Mouse (Mus musculus): ENCODE data around the gene Fggy. TPM values are rescaled to one million over a fixed set of nuclear protein-coding genes. Genes with fewer than 3 reads are reported as not detected.

Gene Fggy
- polyA plus RNA-seq, 1 experiment: 22.2 TPM

GRCm38 (mm10) chr4:95865251-95865650 is 307.9 kb downstream of the Fggy start:
- no peaks in the 10 kb centered on the region for H3K9me3 ChIP-seq (replicated peaks; ENCODE audit: control insufficient read depth, insufficient read depth, low read length, poor library complexity, severe bottlenecking)
- H3K9ac ChIP-seq (ENCODE audit: low read depth, poor library complexity, severe bottlenecking): no peak overlapping the region
- no peak for TF ChIP-seq POLR2A (IDR thresholded peaks at IDR 0.05; ENCODE audit: insufficient read depth, low read length)
- no peak for TF ChIP-seq CTCF (IDR thresholded peaks at IDR 0.05; ENCODE audit: low read depth, low read length)
- TF ChIP-seq EP300 (IDR thresholded peaks at IDR 0.05; ENCODE audit: insufficient read depth, low read depth, low read length): no peak
- H3K27me3 ChIP-seq (ENCODE audit: control insufficient read depth, insufficient read depth, low read length, poor library complexity, severe bottlenecking): no peaks in the 10 kb centered on the region
- no peaks in the 10 kb centered on the region for H3K4me1 ChIP-seq (ENCODE audit: control insufficient read depth, insufficient read depth, low read length)
- H3K27ac ChIP-seq (ENCODE audit: insufficient read depth, low read length): no peak overlapping the region
- no peaks in the 10 kb centered on the region for H3K36me3 ChIP-seq (ENCODE audit: control insufficient read depth, insufficient read depth, low read length, poor library complexity, severe bottlenecking)
- H3K4me3 ChIP-seq (ENCODE audit: low read depth, low read length): no peak overlapping the region

- H3K9ac ChIP-seq (ENCODE audit: low read depth, poor library complexity, severe bottlenecking): no peak overlapping the region
- no peak overlapping the region for H3K27ac ChIP-seq (ENCODE audit: insufficient read depth, low read length)
- H3K27me3 ChIP-seq (ENCODE audit: control insufficient read depth, insufficient read depth, low read length, poor library complexity, severe bottlenecking): no peaks in the 10 kb centered on the region
- H3K9me3 ChIP-seq (replicated peaks; ENCODE audit: control insufficient read depth, insufficient read depth, low read length, poor library complexity, severe bottlenecking): no peaks in the 10 kb centered on the region
- H3K4me3 ChIP-seq (ENCODE audit: low read depth, low read length): no peak overlapping the region
- H3K4me1 ChIP-seq (ENCODE audit: control insufficient read depth, insufficient read depth, low read length): no peaks in the 10 kb centered on the region
- no peak for TF ChIP-seq POLR2A (IDR thresholded peaks at IDR 0.05; ENCODE audit: insufficient read depth, low read length)
- no peak for TF ChIP-seq CTCF (IDR thresholded peaks at IDR 0.05; ENCODE audit: low read depth, low read length)
- TF ChIP-seq EP300 (IDR thresholded peaks at IDR 0.05; ENCODE audit: insufficient read depth, low read depth, low read length): no peak
- no peaks in the 10 kb centered on the region for H3K36me3 ChIP-seq (ENCODE audit: control insufficient read depth, insufficient read depth, low read length, poor library complexity, severe bottlenecking)
Measured at GRCm38 (mm10) chr4:95865882-95866281, 308.6 kb downstream of the Fggy start.

DNA sequence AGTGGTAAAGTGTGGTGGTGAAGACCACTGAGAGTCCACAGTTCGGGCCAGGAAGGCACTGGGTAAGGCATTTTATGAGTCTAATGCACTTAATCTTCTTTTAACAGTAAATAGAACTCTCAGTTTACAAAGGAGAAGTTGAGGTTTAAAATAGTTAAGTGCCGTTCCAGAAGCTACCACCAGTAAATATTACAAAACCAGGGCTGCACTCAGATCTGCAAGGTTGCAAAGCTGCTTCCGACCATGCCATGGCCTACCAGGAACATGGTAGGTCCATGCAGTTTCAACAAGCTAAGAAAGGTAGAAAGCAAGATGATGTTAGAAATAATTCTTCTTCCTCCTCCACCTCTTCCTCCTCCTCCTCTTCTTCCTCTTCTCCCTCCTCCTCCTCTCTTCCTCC is 309.8 kb downstream of the Fggy start:
- Histone ChIP-seq H3K9me3 (replicated peaks; ENCODE audit: control insufficient read depth, insufficient read depth, low read length, poor library complexity, severe bottlenecking) (no peaks in the 10 kb centered on the region), H3K4me1 (ENCODE audit: control insufficient read depth, insufficient read depth, low read length) (no peaks in the 10 kb centered on the region), H3K9ac (ENCODE audit: low read depth, poor library complexity, severe bottlenecking) (no peak overlapping the region), H3K27me3 (ENCODE audit: control insufficient read depth, insufficient read depth, low read length, poor library complexity, severe bottlenecking) (no peaks in the 10 kb centered on the region), H3K4me3 (ENCODE audit: low read depth, low read length) (no peak overlapping the region), H3K36me3 (ENCODE audit: control insufficient read depth, insufficient read depth, low read length, poor library complexity, severe bottlenecking) (no peaks in the 10 kb centered on the region), H3K27ac (ENCODE audit: insufficient read depth, low read length) (no peak overlapping the region)
- TF ChIP-seq CTCF (IDR thresholded peaks at IDR 0.05; ENCODE audit: low read depth, low read length): no peak
- no peak for TF ChIP-seq POLR2A (IDR thresholded peaks at IDR 0.05; ENCODE audit: insufficient read depth, low read length)
- TF ChIP-seq EP300 (IDR thresholded peaks at IDR 0.05; ENCODE audit: insufficient read depth, low read depth, low read length): no peak

GRCm38 (mm10) chr4:95868348-95868747 is 311.0 kb downstream of the Fggy start:
- TF ChIP-seq POLR2A (IDR thresholded peaks at IDR 0.05; ENCODE audit: insufficient read depth, low read length) (no peak), CTCF (IDR thresholded peaks at IDR 0.05; ENCODE audit: low read depth, low read length) (no peak), EP300 (IDR thresholded peaks at IDR 0.05; ENCODE audit: insufficient read depth, low read depth, low read length) (no peak)
- Histone ChIP-seq H3K4me1 (ENCODE audit: control insufficient read depth, insufficient read depth, low read length) (no peaks in the 10 kb centered on the region), H3K4me3 (ENCODE audit: low read depth, low read length) (no peak overlapping the region), H3K27me3 (ENCODE audit: control insufficient read depth, insufficient read depth, low read length, poor library complexity, severe bottlenecking) (no peaks in the 10 kb centered on the region), H3K36me3 (ENCODE audit: control insufficient read depth, insufficient read depth, low read length, poor library complexity, severe bottlenecking) (no peaks in the 10 kb centered on the region), H3K9me3 (replicated peaks; ENCODE audit: control insufficient read depth, insufficient read depth, low read length, poor library complexity, severe bottlenecking) (no peaks in the 10 kb centered on the region), H3K27ac (ENCODE audit: insufficient read depth, low read length) (no peak overlapping the region), H3K9ac (ENCODE audit: low read depth, poor library complexity, severe bottlenecking) (no peak overlapping the region)

DNA sequence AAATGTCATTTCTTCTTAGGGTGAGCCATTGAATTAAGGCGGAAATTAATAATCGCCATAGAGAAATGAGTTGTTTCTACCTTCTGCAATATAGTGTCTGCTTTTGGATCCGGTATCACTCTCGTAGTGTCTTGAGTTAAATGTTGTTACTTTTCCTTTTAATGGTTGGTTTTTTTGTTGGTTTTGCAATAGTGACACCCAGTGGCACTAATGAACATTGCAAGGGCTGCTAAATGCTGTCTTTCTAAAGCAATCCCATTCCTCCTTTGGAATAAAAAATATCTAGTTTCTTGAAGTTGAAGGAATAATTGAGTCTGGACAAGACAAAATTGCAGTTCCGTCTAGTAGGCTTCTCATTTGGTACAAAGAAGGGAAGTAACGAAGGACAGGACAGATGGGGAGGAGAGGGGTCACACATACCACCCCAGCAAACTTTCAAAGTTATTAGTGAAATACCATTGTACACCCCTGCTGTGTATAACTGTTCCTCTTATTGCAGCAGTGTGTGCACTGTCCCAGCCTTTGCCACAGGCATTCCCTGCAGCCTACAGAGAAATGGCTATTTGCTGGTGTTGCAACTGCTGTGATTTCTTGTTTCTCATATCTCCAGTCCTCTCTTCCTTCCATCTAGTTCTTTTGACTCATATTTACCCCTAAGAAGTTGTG is 314.0 kb downstream of the Fggy start:
- Histone ChIP-seq H3K4me1 (ENCODE audit: control insufficient read depth, insufficient read depth, low read length) (no peaks in the 10 kb centered on the region), H3K4me3 (ENCODE audit: low read depth, low read length) (no peak overlapping the region), H3K36me3 (ENCODE audit: control insufficient read depth, insufficient read depth, low read length, poor library complexity, severe bottlenecking) (no peaks in the 10 kb centered on the region), H3K9me3 (replicated peaks; ENCODE audit: control insufficient read depth, insufficient read depth, low read length, poor library complexity, severe bottlenecking) (no peaks in the 10 kb centered on the region), H3K27ac (ENCODE audit: insufficient read depth, low read length) (no peak overlapping the region), H3K9ac (ENCODE audit: low read depth, poor library complexity, severe bottlenecking) (no peak overlapping the region), H3K27me3 (ENCODE audit: control insufficient read depth, insufficient read depth, low read length, poor library complexity, severe bottlenecking) (no peaks in the 10 kb centered on the region)
- TF ChIP-seq EP300 (IDR thresholded peaks at IDR 0.05; ENCODE audit: insufficient read depth, low read depth, low read length) (no peak), CTCF (IDR thresholded peaks at IDR 0.05; ENCODE audit: low read depth, low read length) (no peak), POLR2A (IDR thresholded peaks at IDR 0.05; ENCODE audit: insufficient read depth, low read length) (no peak)

DNA sequence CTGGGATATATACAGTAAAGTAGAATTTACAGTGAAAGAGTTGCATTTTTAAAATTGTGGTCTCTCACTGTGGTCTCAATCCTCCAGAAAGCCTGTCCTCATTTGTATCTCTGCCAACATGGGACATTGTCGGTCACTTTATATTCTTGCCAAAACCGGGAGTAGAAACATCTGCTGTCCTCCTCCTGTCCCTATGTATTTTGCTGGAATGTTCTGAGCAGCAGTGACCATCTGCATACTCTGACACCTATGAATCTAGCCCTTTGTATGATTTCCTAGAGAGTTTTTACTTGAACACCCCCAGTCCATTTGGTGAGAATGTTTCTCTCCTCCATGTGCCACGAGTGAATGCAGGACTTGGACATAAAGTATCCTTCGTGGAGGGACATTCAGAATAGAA is 318.6 kb downstream of the Fggy start:
- Histone ChIP-seq H3K9me3 (replicated peaks; ENCODE audit: control insufficient read depth, insufficient read depth, low read length, poor library complexity, severe bottlenecking) (no peaks in the 10 kb centered on the region), H3K27ac (ENCODE audit: insufficient read depth, low read length) (no peak overlapping the region), H3K36me3 (ENCODE audit: control insufficient read depth, insufficient read depth, low read length, poor library complexity, severe bottlenecking) (no peaks in the 10 kb centered on the region), H3K4me3 (ENCODE audit: low read depth, low read length) (no peak overlapping the region), H3K4me1 (ENCODE audit: control insufficient read depth, insufficient read depth, low read length) (no peaks in the 10 kb centered on the region), H3K27me3 (ENCODE audit: control insufficient read depth, insufficient read depth, low read length, poor library complexity, severe bottlenecking) (no peaks in the 10 kb centered on the region), H3K9ac (ENCODE audit: low read depth, poor library complexity, severe bottlenecking) (no peak overlapping the region)
- TF ChIP-seq POLR2A (IDR thresholded peaks at IDR 0.05; ENCODE audit: insufficient read depth, low read length): no peak
- TF ChIP-seq EP300 (IDR thresholded peaks at IDR 0.05; ENCODE audit: insufficient read depth, low read depth, low read length): no peak
- no peak for TF ChIP-seq CTCF (IDR thresholded peaks at IDR 0.05; ENCODE audit: low read depth, low read length)

Data from ES-Bruce4 (cell line).